Mouse (Mus musculus): ENCODE data around the gene Camk2b. TPM values are rescaled to one million over a fixed set of nuclear protein-coding genes. Genes with fewer than 3 reads are reported as not detected.

Camk2b gene
- polyA plus RNA-seq, 2 experiments = 0.40 to 0.55 TPM

DNA sequence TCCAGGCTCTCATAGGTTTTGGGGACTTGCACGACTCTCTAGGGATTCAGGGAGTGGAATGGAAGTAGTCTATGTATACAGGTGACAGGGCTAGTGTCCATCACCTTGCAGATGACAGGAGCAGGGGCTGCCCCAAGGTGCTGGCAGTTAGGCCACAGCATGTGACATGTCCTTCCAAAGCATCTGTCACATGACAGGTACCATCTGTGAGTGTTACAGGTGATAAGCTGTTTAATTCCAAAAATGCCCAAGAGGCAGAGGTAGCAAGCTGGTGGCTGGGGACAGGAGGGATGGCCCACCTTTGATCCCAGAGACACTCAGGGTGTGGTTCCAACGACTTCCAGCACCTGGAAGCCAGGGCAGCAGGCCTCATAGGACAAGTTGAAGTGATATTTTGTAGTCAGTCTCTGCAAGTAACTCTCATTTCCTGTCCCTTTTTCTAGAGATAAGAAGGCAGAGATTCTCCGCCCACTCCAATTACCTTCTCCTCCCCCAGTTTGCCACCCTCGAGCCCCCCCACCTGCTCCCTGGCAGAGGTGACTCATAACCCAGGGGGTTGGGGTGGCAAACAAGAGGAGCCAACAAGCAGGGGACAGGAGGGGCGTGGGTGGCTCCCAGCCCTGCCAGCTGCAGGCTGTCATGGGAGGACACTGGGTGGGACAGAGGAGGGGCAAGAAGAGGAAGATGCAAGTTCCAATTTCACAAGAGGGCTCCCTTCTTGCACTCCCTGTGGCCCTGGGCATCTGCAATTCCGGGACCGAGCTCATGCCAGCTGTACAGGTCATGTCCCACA is 47.7 kb downstream of the Camk2b start:
- no peak overlapping the region for H3K27ac ChIP-seq
- no peak overlapping the region for H3K9ac ChIP-seq (replicated peaks)
- no peak for TF ChIP-seq CTCF (IDR thresholded peaks at IDR 0.05; ENCODE audit: low read depth)
- no peak for TF ChIP-seq EP300 (IDR thresholded peaks at IDR 0.05; ENCODE audit: low read depth)
- no peaks in the 10 kb centered on the region for H3K27me3 ChIP-seq (ENCODE audit: control insufficient read depth, insufficient read depth, low read length)
- no peaks in the 10 kb centered on the region for H3K36me3 ChIP-seq (replicated peaks; ENCODE audit: control insufficient read depth, insufficient read depth, low read depth)
- ATAC-seq (ENCODE audit: insufficient read depth) = no peak
- no peaks in the 10 kb centered on the region for H3K9me3 ChIP-seq (ENCODE audit: control insufficient read depth, low read length)
- no peaks in the 10 kb centered on the region for H3K4me1 ChIP-seq (replicated peaks; ENCODE audit: control insufficient read depth in 2 of 2, insufficient read depth in 2 of 2, low read length in 1 of 2)
- no peak overlapping the region for H3K4me3 ChIP-seq (ENCODE audit: insufficient read depth in 1 of 2, low read depth in 2 of 2, low read length in 2 of 2)
- no peak for DNase-seq (ENCODE audit: low read depth in 3 of 3, low spot score in 3 of 3)
- 31% methylated on average over 7 of the region's 7 CpGs for WGBS (ENCODE audit: insufficient replicate concordance)
- no peak overlapping the region for H3K4me2 ChIP-seq (ENCODE audit: low read depth)

DNA sequence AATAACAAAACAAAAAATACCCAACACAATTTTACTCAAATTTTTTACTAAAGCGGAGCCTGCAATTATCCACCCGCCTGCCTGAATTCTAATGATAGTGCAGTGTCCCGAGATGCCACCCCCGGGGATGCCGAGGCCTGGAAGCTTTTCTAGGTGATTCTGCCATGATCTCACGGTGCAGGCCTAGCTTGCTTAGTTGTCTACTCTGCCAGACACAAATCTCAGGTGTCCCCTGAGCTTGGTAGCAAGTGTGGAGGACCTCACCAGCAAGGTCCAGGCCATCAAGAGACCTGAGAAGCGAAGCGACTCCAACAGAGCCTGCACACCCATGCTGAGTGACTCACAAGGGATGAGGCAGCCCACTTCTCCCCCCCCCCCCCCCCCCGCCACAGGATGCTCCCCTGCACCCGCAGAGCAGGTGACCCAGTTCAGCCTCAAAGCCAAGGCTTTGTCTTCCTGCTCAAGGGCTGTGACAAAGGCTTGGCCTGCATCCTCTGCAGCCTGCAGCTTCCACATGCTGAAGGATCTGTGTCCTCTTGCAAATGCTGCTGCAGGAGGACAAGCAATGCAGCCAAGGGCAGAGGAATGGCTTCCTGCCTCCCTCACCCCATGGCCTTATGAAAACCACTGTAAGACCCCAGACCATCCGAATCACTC is 48.5 kb downstream of the Camk2b start:
- DNase-seq (ENCODE audit: low read depth in 3 of 3, low spot score in 3 of 3) (no peak), ATAC-seq (ENCODE audit: insufficient read depth) (no peak)
- 51% methylated on average over 9 of the region's 11 CpGs for WGBS (ENCODE audit: insufficient replicate concordance)
- Histone ChIP-seq H3K27ac (no peak overlapping the region), H3K27me3 (ENCODE audit: control insufficient read depth, insufficient read depth, low read length) (no peaks in the 10 kb centered on the region), H3K36me3 (replicated peaks; ENCODE audit: control insufficient read depth, insufficient read depth, low read depth) (no peaks in the 10 kb centered on the region), H3K9ac (replicated peaks) (no peak overlapping the region), H3K4me3 (ENCODE audit: insufficient read depth in 1 of 2, low read depth in 2 of 2, low read length in 2 of 2) (no peak overlapping the region), H3K4me2 (ENCODE audit: low read depth) (no peak overlapping the region), H3K4me1 (replicated peaks; ENCODE audit: control insufficient read depth in 2 of 2, insufficient read depth in 2 of 2, low read length in 1 of 2) (no peaks in the 10 kb centered on the region), H3K9me3 (ENCODE audit: control insufficient read depth, low read length) (no peaks in the 10 kb centered on the region)
- no peak for TF ChIP-seq CTCF (IDR thresholded peaks at IDR 0.05; ENCODE audit: low read depth)
- TF ChIP-seq EP300 (IDR thresholded peaks at IDR 0.05; ENCODE audit: low read depth) = no peak

GRCm38 (mm10) chr11:6016797-6017395 is 49.3 kb downstream of the Camk2b start:
- WGBS (ENCODE audit: insufficient replicate concordance) = 50% methylated on average over 9 of the region's 9 CpGs
- Histone ChIP-seq H3K9ac (replicated peaks) (no peak overlapping the region), H3K9me3 (ENCODE audit: control insufficient read depth, low read length) (no peaks in the 10 kb centered on the region), H3K27ac (no peak overlapping the region), H3K27me3 (ENCODE audit: control insufficient read depth, insufficient read depth, low read length) (no peaks in the 10 kb centered on the region), H3K4me2 (ENCODE audit: low read depth) (no peak overlapping the region), H3K4me3 (ENCODE audit: insufficient read depth in 1 of 2, low read depth in 2 of 2, low read length in 2 of 2) (no peak overlapping the region), H3K4me1 (replicated peaks; ENCODE audit: control insufficient read depth in 2 of 2, insufficient read depth in 2 of 2, low read length in 1 of 2) (no peaks in the 10 kb centered on the region), H3K36me3 (replicated peaks; ENCODE audit: control insufficient read depth, insufficient read depth, low read depth) (no peaks in the 10 kb centered on the region)
- no peak for DNase-seq (ENCODE audit: low read depth in 3 of 3, low spot score in 3 of 3)
- TF ChIP-seq CTCF (IDR thresholded peaks at IDR 0.05; ENCODE audit: low read depth) = no peak
- no peak for TF ChIP-seq EP300 (IDR thresholded peaks at IDR 0.05; ENCODE audit: low read depth)
- no peak for ATAC-seq (ENCODE audit: insufficient read depth)

DNA sequence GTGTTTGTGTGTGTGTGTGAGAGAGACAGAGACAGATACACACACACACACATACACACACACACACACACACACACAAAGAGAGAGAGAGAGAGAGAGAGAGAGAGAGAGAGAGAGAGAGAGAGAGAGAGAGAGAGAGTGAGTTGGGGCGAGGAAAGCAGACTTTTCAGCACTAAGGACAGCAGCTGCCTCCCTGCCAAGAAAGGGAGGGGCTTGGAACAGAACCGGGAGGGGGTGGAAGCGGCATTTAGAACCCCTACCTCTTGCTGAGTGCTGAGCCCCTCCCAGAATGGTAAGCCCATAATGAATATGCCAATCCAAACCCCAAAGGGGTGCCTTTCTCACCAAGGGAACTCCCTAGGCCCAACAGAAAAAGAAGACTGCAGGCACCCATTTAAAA is 49.8 kb downstream of the Camk2b start:
- 0% methylated on average over 3 of the region's 3 CpGs for WGBS (ENCODE audit: insufficient replicate concordance)
- Histone ChIP-seq H3K36me3 (replicated peaks; ENCODE audit: control insufficient read depth, insufficient read depth, low read depth) (no peaks in the 10 kb centered on the region), H3K4me2 (ENCODE audit: low read depth) (no peak overlapping the region), H3K27me3 (ENCODE audit: control insufficient read depth, insufficient read depth, low read length) (no peaks in the 10 kb centered on the region), H3K4me3 (ENCODE audit: insufficient read depth in 1 of 2, low read depth in 2 of 2, low read length in 2 of 2) (no peak overlapping the region), H3K4me1 (replicated peaks; ENCODE audit: control insufficient read depth in 2 of 2, insufficient read depth in 2 of 2, low read length in 1 of 2) (no peaks in the 10 kb centered on the region), H3K27ac (no peak overlapping the region), H3K9me3 (ENCODE audit: control insufficient read depth, low read length) (no peaks in the 10 kb centered on the region), H3K9ac (replicated peaks) (no peak overlapping the region)
- TF ChIP-seq EP300 (IDR thresholded peaks at IDR 0.05; ENCODE audit: low read depth) = no peak
- no peak for ATAC-seq (ENCODE audit: insufficient read depth)
- DNase-seq (ENCODE audit: low read depth in 3 of 3, low spot score in 3 of 3) = no peak

- H3K27me3 ChIP-seq (ENCODE audit: control insufficient read depth, insufficient read depth, low read length) = no peaks in the 10 kb centered on the region
- 58% methylated on average over 6 of the region's 6 CpGs for WGBS (ENCODE audit: insufficient replicate concordance)
- no peak for ATAC-seq (ENCODE audit: insufficient read depth)
- no peaks in the 10 kb centered on the region for H3K4me1 ChIP-seq (replicated peaks; ENCODE audit: control insufficient read depth in 2 of 2, insufficient read depth in 2 of 2, low read length in 1 of 2)
- TF ChIP-seq EP300 (IDR thresholded peaks at IDR 0.05; ENCODE audit: low read depth) (no peak), CTCF (IDR thresholded peaks at IDR 0.05; ENCODE audit: low read depth) (no peak)
- no peak overlapping the region for H3K27ac ChIP-seq
- DNase-seq (ENCODE audit: low read depth in 3 of 3, low spot score in 3 of 3) = no peak
- H3K4me2 ChIP-seq (ENCODE audit: low read depth) = no peak overlapping the region
- H3K4me3 ChIP-seq (ENCODE audit: insufficient read depth in 1 of 2, low read depth in 2 of 2, low read length in 2 of 2) = no peak overlapping the region
- no peak overlapping the region for H3K9ac ChIP-seq (replicated peaks)
- H3K9me3 ChIP-seq (ENCODE audit: control insufficient read depth, low read length) = no peaks in the 10 kb centered on the region
- H3K36me3 ChIP-seq (replicated peaks; ENCODE audit: control insufficient read depth, insufficient read depth, low read depth) = no peaks in the 10 kb centered on the region
Observed at GRCm38 (mm10) chr11:6015011-6015431, 51.1 kb downstream of the Camk2b start.
